Mouse (Mus musculus) heart, embryonic 16.5 days (tissue): ENCODE data around the gene Slc28a3. TPM values are rescaled to one million over a fixed set of nuclear protein-coding genes. Genes with fewer than 3 reads are reported as not detected.

Source experiments
- ATAC-seq: fragments of 200-750 bp; cut with Nextera tagmentation; replicated peaks from 2 replicates; pipeline ENCODE4 v1.8.0; 2017; ENCODE audit warnings: moderate number of reproducible peaks; ENCODE audit not compliant: insufficient read depth, low FRiP score; ENCODE audit errors: extremely low read depth
- H3K27ac ChIP-seq: fragments of 300-500 bp; sonication (generic); 2 replicates; pipeline ENCODE4 v1.5.1; 2014; ENCODE audit warnings: mild to moderate bottlenecking, low read length, control low read depth, moderate library complexity
- H3K27me3 ChIP-seq: fragments of 300-500 bp; sonication (generic); 2 replicates; pipeline ENCODE4 v1.6.1; 2014; ENCODE audit warnings: low read length, mixed read lengths; ENCODE audit not compliant: control insufficient read depth, insufficient read depth
- H3K36me3 ChIP-seq: fragments of 300-500 bp; sonication (generic); 2 replicates; pipeline ENCODE4 v1.6.1; 2014; ENCODE audit not compliant: control insufficient read depth, insufficient read depth
- H3K4me1 ChIP-seq: fragments of 300-500 bp; sonication (generic); 2 replicates; pipeline ENCODE4 v1.6.1; 2014; ENCODE audit warnings: low read length, mixed read lengths; ENCODE audit not compliant: control insufficient read depth, insufficient read depth
- H3K4me2 ChIP-seq: fragments of 300-500 bp; sonication (generic); 2 replicates; pipeline ENCODE4 v1.6.1; 2014; ENCODE audit warnings: low read depth, mild to moderate bottlenecking, control low read depth, low read length
- H3K4me3 ChIP-seq: fragments of 300-500 bp; sonication (generic); 2 replicates; pipeline ENCODE4 v1.5.1; 2014; ENCODE audit warnings: mild to moderate bottlenecking, control low read depth, low read length
- H3K9ac ChIP-seq: fragments of 300-500 bp; sonication (generic); 2 replicates; pipeline ENCODE4 v1.6.1; 2014; ENCODE audit warnings: low read length, control low read depth
- H3K9me3 ChIP-seq: fragments of 300-500 bp; sonication (generic); replicated peaks from 2 replicates; pipeline ENCODE4 v1.6.1; 2016; ENCODE audit warnings: low read length; ENCODE audit not compliant: control insufficient read depth
- WGBS: fragments of 180-500 bp; shearing (Covaris S2); extraction: QIAGEN DNeasy Blood & Tissue Kit; methylation state at CpG from one replicate; pipeline ENCODE4 v1.1.7; 2014; 5-methylcytosine and 5-hydroxymethylcytosine counted together
- polyA plus RNA-seq: library from polyadenylated mRNA; unstranded; fragments of >200 nt; fragmentation: Nextera tagmentation; extraction: Ambion mirVana; gene quantifications from 2 replicates; pipeline ENCODE4 v1.2.1, GENCODE M21; 2015

Slc28a3 gene
- polyA plus RNA-seq, 1 experiment from 2014 or later: not detected

GRCm38 (mm10) chr13:58629365-58630050 lies 18.8 kb upstream of the Slc28a3 start:
- no peak for ATAC-seq
- H3K27me3 ChIP-seq: peaks cover 3% of the 10 kb centered on the region; the same call in 1 of the 2 replicates
- no peak overlapping the region for H3K4me3 ChIP-seq
- H3K4me2 ChIP-seq: no peak overlapping the region
- no peak overlapping the region for H3K27ac ChIP-seq
- H3K4me1 ChIP-seq: peaks cover 4% of the 10 kb centered on the region; the same call in 1 of the 2 replicates
- no peak overlapping the region for H3K9ac ChIP-seq
- no peaks in the 10 kb centered on the region for H3K9me3 ChIP-seq
- WGBS: 24% methylated on average over 13 of the region's 13 CpGs
- no peaks in the 10 kb centered on the region for H3K36me3 ChIP-seq

- WGBS: 28% methylated on average over 8 of the region's 8 CpGs
- Histone ChIP-seq H3K9me3 (no peaks in the 10 kb centered on the region), H3K27me3 (no peaks in the 10 kb centered on the region)
These were observed 12.0 kb upstream of the Slc28a3 start for GRCm38 (mm10) chr13:58622647-58623046.

GRCm38 (mm10) chr13:58619301-58619700 lies 8.6 kb upstream of the Slc28a3 start:
- H3K27ac ChIP-seq: no peak overlapping the region

More at GRCm38 (mm10) chr13:58622647-58623046, 12.0 kb upstream of the Slc28a3 start:
- Histone ChIP-seq H3K4me1 (no peaks in the 10 kb centered on the region), H3K4me3 (no peak overlapping the region), H3K27ac (no peak overlapping the region), H3K36me3 (no peaks in the 10 kb centered on the region), H3K4me2 (no peak overlapping the region), H3K9ac (no peak overlapping the region)
- no peak for ATAC-seq

GRCm38 (mm10) chr13:58610059-58610458 lies 618 bp downstream of the Slc28a3 start:
- 30% methylated on average over 7 of the region's 7 CpGs for WGBS
- Histone ChIP-seq H3K9me3 (no peaks in the 10 kb centered on the region), H3K27me3 (peaks cover 4% of the 10 kb centered on the region; the same call in 1 of the 2 replicates), H3K4me3 (no peak overlapping the region), H3K4me2 (no peak overlapping the region), H3K27ac (no peak overlapping the region), H3K36me3 (no peaks in the 10 kb centered on the region), H3K9ac (no peak overlapping the region), H3K4me1 (no peaks in the 10 kb centered on the region)
- ATAC-seq: no peak

More at GRCm38 (mm10) chr13:58619301-58619700, 8.6 kb upstream of the Slc28a3 start:
- ATAC-seq: no peak
- 67% methylated on average over 5 of the region's 5 CpGs for WGBS
- no peaks in the 10 kb centered on the region for H3K36me3 ChIP-seq
- no peak overlapping the region for H3K4me3 ChIP-seq
- no peaks in the 10 kb centered on the region for H3K9me3 ChIP-seq
- H3K4me2 ChIP-seq: no peak overlapping the region
- H3K27me3 ChIP-seq: no peaks in the 10 kb centered on the region
- H3K9ac ChIP-seq: no peak overlapping the region
- no peaks in the 10 kb centered on the region for H3K4me1 ChIP-seq

GRCm38 (mm10) chr13:58601201-58601855 lies 9.3 kb downstream of the Slc28a3 start:
- H3K27me3 ChIP-seq: no peaks in the 10 kb centered on the region
- peak; percentile 52 for ATAC-seq
- H3K4me1 ChIP-seq: peaks cover 7% of the 10 kb centered on the region
- H3K4me3 ChIP-seq: no peak overlapping the region
- no peaks in the 10 kb centered on the region for H3K36me3 ChIP-seq
- H3K4me2 ChIP-seq: no peak overlapping the region
- no peak overlapping the region for H3K9ac ChIP-seq
- no peak overlapping the region for H3K27ac ChIP-seq
- 29% methylated on average over 10 of the region's 10 CpGs for WGBS
- no peaks in the 10 kb centered on the region for H3K9me3 ChIP-seq

- no peak overlapping the region for H3K4me3 ChIP-seq
- WGBS: 15% methylated on average over 4 of the region's 4 CpGs
- H3K27me3 ChIP-seq: no peaks in the 10 kb centered on the region
These were observed 12.1 kb downstream of the Slc28a3 start for GRCm38 (mm10) chr13:58598578-58598977.

GRCm38 (mm10) chr13:58593129-58593528 lies 17.5 kb downstream of the Slc28a3 start:
- Histone ChIP-seq H3K4me1 (no peaks in the 10 kb centered on the region), H3K4me3 (no peak overlapping the region), H3K27ac (no peak overlapping the region), H3K4me2 (no peak overlapping the region), H3K27me3 (peaks cover 2% of the 10 kb centered on the region; the same call in 1 of the 2 replicates), H3K9ac (no peak overlapping the region), H3K36me3 (no peaks in the 10 kb centered on the region), H3K9me3 (no peaks in the 10 kb centered on the region)
- WGBS: 19% methylated on average over 7 of the region's 7 CpGs
- ATAC-seq: no peak

More at GRCm38 (mm10) chr13:58598578-58598977, 12.1 kb downstream of the Slc28a3 start:
- no peak for ATAC-seq
- H3K36me3 ChIP-seq: no peaks in the 10 kb centered on the region
- H3K9me3 ChIP-seq: no peaks in the 10 kb centered on the region
- H3K4me2 ChIP-seq: no peak overlapping the region
- no peak overlapping the region for H3K9ac ChIP-seq
- H3K27ac ChIP-seq: no peak overlapping the region
- H3K4me1 ChIP-seq: peaks cover 7% of the 10 kb centered on the region

- Histone ChIP-seq H3K4me1 (no peaks in the 10 kb centered on the region), H3K27me3 (peaks cover 2% of the 10 kb centered on the region; the same call in 1 of the 2 replicates), H3K4me3 (no peak overlapping the region), H3K9ac (no peak overlapping the region), H3K4me2 (no peak overlapping the region), H3K9me3 (no peaks in the 10 kb centered on the region), H3K36me3 (no peaks in the 10 kb centered on the region), H3K27ac (no peak overlapping the region)
- ATAC-seq: no peak
- WGBS: 86% methylated on average over 7 of the region's 7 CpGs
These were observed 18.8 kb downstream of the Slc28a3 start for GRCm38 (mm10) chr13:58591912-58592311.

- 39% methylated on average over 6 of the region's 6 CpGs for WGBS
- Histone ChIP-seq H3K9ac (no peak overlapping the region), H3K4me1 (no peaks in the 10 kb centered on the region), H3K9me3 (no peaks in the 10 kb centered on the region), H3K27ac (no peak overlapping the region), H3K4me3 (no peak overlapping the region), H3K36me3 (no peaks in the 10 kb centered on the region), H3K27me3 (peaks cover 2% of the 10 kb centered on the region; the same call in 1 of the 2 replicates), H3K4me2 (no peak overlapping the region)
- no peak for ATAC-seq
These were observed 20.0 kb downstream of the Slc28a3 start for GRCm38 (mm10) chr13:58590630-58591029.
